Mouse (Mus musculus) lung, postnatal 0 days (tissue): Measurements from ENCODE around the gene Prkg2.

Experiments
- CTCF ChIP-seq: IDR thresholded peaks from 2 replicates; pipeline ENCODE4 v1.5.1; 2016; ENCODE audit warnings: antibody characterized with exemption, mild to moderate bottlenecking
- EP300 ChIP-seq: IDR thresholded peaks from 2 replicates; pipeline ENCODE4 v1.6.1; 2016; ENCODE audit warnings: antibody characterized with exemption, mild to moderate bottlenecking, control low read depth

DNA sequence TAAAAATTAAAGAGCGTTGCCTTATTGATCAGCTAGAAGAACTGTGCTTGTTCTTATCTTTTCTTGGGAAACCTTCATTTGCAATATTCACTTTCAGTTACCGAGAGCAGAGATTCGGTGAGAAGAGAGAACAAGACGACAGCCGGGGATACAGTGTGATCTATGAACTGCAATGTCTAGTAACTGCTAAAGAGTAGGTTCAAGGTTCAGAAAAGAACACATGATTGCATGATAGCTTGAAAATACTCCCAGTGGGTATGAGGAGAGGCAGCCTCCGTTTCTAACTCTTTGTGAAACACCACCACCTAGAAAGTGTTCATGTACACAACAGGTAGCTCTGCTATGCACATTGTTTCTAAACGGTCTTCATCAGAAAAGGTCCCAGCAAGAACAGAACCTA lies 55.8 kb downstream of the Prkg2 start:
- TF ChIP-seq CTCF (no peak), EP300 (no peak)
